Mouse (Mus musculus): ENCODE results near the gene Fmnl2. TPM values are rescaled to one million over a fixed set of nuclear protein-coding genes. Genes with fewer than 3 reads are reported as not detected.

Fmnl2 gene
- polyA plus RNA-seq, 1 experiment = 1.3 TPM

GRCm38 (mm10) chr2:52952202-52952730 is 94.6 kb downstream of the Fmnl2 start:
- H3K4me1 ChIP-seq (ENCODE audit: control insufficient read depth, insufficient read depth, low read length) = peaks cover 3% of the 10 kb centered on the region; the same call in 1 of the 2 replicates
- TF ChIP-seq CTCF (IDR thresholded peaks at IDR 0.05; ENCODE audit: control insufficient read depth, insufficient read depth, insufficient replicate concordance, low read depth, low read length) = no peak
- no peaks in the 10 kb centered on the region for H3K27me3 ChIP-seq (ENCODE audit: control insufficient read depth, insufficient read depth, low read length)
- no peaks in the 10 kb centered on the region for H3K36me3 ChIP-seq (ENCODE audit: control insufficient read depth, insufficient read depth, low read length)
- H3K4me3 ChIP-seq (ENCODE audit: control insufficient read depth, low read depth, low read length) = no peak overlapping the region
- no peak overlapping the region for H3K27ac ChIP-seq (ENCODE audit: control insufficient read depth, insufficient read depth, low read depth, low read length)

DNA sequence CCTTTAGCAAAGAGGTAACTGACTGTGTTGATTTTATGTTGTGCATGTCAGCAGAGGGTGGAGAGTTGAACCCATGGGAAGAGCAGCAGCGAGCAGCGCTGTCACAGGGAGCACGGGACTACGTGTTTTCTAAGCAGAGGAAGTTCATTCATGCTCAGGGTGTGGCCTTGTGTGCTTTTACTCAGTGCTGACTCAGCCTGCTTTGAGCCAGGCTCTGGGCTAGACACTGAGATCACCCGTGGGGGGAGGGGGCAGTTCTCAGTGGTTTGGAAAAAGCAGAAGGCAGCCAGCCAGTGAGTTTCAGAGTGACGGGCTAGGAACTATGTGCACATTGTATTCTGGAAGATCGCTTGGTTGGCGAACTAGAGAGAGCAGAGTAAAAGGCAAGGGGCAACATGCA is 97.4 kb downstream of the Fmnl2 start:
- Histone ChIP-seq H3K4me3 (ENCODE audit: control insufficient read depth, low read depth, low read length) (no peak overlapping the region), H3K4me1 (ENCODE audit: control insufficient read depth, insufficient read depth, low read length) (peaks cover 11% of the 10 kb centered on the region), H3K36me3 (ENCODE audit: control insufficient read depth, insufficient read depth, low read length) (no peaks in the 10 kb centered on the region), H3K27me3 (ENCODE audit: control insufficient read depth, insufficient read depth, low read length) (no peaks in the 10 kb centered on the region), H3K27ac (ENCODE audit: control insufficient read depth, insufficient read depth, low read depth, low read length) (no peak overlapping the region)
- TF ChIP-seq CTCF (IDR thresholded peaks at IDR 0.05; ENCODE audit: control insufficient read depth, insufficient read depth, insufficient replicate concordance, low read depth, low read length) (no peak), POLR2A (IDR thresholded peaks at IDR 0.05; ENCODE audit: control insufficient read depth, low read depth, low read length) (no peak)

DNA sequence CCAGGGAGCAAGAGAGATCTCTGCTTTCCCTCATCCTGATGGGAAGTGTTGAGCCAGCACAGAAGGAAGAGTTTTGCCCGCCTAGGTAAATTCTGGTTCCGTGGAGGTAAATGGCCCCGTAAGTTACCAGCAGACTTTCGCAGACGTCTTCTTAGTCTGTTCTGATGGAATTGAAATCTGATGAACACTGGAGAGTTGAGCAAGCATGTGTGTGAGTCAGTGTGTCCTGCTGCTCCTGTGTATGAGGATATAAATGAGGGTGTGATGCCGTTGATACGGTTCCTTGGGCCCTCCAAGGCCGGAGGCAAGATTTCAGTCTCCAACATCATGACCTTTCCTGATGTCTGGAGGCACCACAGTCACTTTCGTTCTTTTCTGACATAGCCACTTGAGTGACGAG is 98.2 kb downstream of the Fmnl2 start:
- no peaks in the 10 kb centered on the region for H3K36me3 ChIP-seq (ENCODE audit: control insufficient read depth, insufficient read depth, low read length)
- TF ChIP-seq POLR2A (IDR thresholded peaks at IDR 0.05; ENCODE audit: control insufficient read depth, low read depth, low read length) = no peak
- TF ChIP-seq CTCF (IDR thresholded peaks at IDR 0.05; ENCODE audit: control insufficient read depth, insufficient read depth, insufficient replicate concordance, low read depth, low read length) = no peak
- no peak overlapping the region for H3K27ac ChIP-seq (ENCODE audit: control insufficient read depth, insufficient read depth, low read depth, low read length)
- no peaks in the 10 kb centered on the region for H3K27me3 ChIP-seq (ENCODE audit: control insufficient read depth, insufficient read depth, low read length)
- H3K4me3 ChIP-seq (ENCODE audit: control insufficient read depth, low read depth, low read length) = no peak overlapping the region
- H3K4me1 ChIP-seq (ENCODE audit: control insufficient read depth, insufficient read depth, low read length) = peaks cover 11% of the 10 kb centered on the region

GRCm38 (mm10) chr2:52957771-52958534 is 100.3 kb downstream of the Fmnl2 start:
- Histone ChIP-seq H3K4me1 (ENCODE audit: control insufficient read depth, insufficient read depth, low read length) (peaks cover 11% of the 10 kb centered on the region), H3K27ac (ENCODE audit: control insufficient read depth, insufficient read depth, low read depth, low read length) (no peak overlapping the region), H3K36me3 (ENCODE audit: control insufficient read depth, insufficient read depth, low read length) (no peaks in the 10 kb centered on the region), H3K27me3 (ENCODE audit: control insufficient read depth, insufficient read depth, low read length) (no peaks in the 10 kb centered on the region), H3K4me3 (ENCODE audit: control insufficient read depth, low read depth, low read length) (no peak overlapping the region)
- no peak for TF ChIP-seq CTCF (IDR thresholded peaks at IDR 0.05; ENCODE audit: control insufficient read depth, insufficient read depth, insufficient replicate concordance, low read depth, low read length)
- TF ChIP-seq POLR2A (IDR thresholded peaks at IDR 0.05; ENCODE audit: control insufficient read depth, low read depth, low read length) = no peak

GRCm38 (mm10) chr2:52958535-52959290 is 101.1 kb downstream of the Fmnl2 start:
- TF ChIP-seq CTCF (IDR thresholded peaks at IDR 0.05; ENCODE audit: control insufficient read depth, insufficient read depth, insufficient replicate concordance, low read depth, low read length) = no peak
- TF ChIP-seq POLR2A (IDR thresholded peaks at IDR 0.05; ENCODE audit: control insufficient read depth, low read depth, low read length) = no peak
- peaks cover 11% of the 10 kb centered on the region for H3K4me1 ChIP-seq (ENCODE audit: control insufficient read depth, insufficient read depth, low read length)

GRCm38 (mm10) chr2:52959291-52959621 is 101.6 kb downstream of the Fmnl2 start:
- H3K36me3 ChIP-seq (ENCODE audit: control insufficient read depth, insufficient read depth, low read length) = no peaks in the 10 kb centered on the region
- H3K4me1 ChIP-seq (ENCODE audit: control insufficient read depth, insufficient read depth, low read length) = peaks cover 11% of the 10 kb centered on the region
- H3K4me3 ChIP-seq (ENCODE audit: control insufficient read depth, low read depth, low read length) = no peak overlapping the region
- TF ChIP-seq POLR2A (IDR thresholded peaks at IDR 0.05; ENCODE audit: control insufficient read depth, low read depth, low read length) = no peak
- no peak for TF ChIP-seq CTCF (IDR thresholded peaks at IDR 0.05; ENCODE audit: control insufficient read depth, insufficient read depth, insufficient replicate concordance, low read depth, low read length)
- peak overlapping the region; percentile 32 for H3K27ac ChIP-seq (ENCODE audit: control insufficient read depth, insufficient read depth, low read depth, low read length)
- H3K27me3 ChIP-seq (ENCODE audit: control insufficient read depth, insufficient read depth, low read length) = no peaks in the 10 kb centered on the region

More at GRCm38 (mm10) chr2:52958535-52959290, 101.1 kb downstream of the Fmnl2 start:
- H3K27me3 ChIP-seq (ENCODE audit: control insufficient read depth, insufficient read depth, low read length) = no peaks in the 10 kb centered on the region
- no peaks in the 10 kb centered on the region for H3K36me3 ChIP-seq (ENCODE audit: control insufficient read depth, insufficient read depth, low read length)
- peak overlapping the region; percentile 32 for H3K27ac ChIP-seq (ENCODE audit: control insufficient read depth, insufficient read depth, low read depth, low read length)
- no peak overlapping the region for H3K4me3 ChIP-seq (ENCODE audit: control insufficient read depth, low read depth, low read length)

GRCm38 (mm10) chr2:52959982-52960381 is 102.3 kb downstream of the Fmnl2 start:
- Histone ChIP-seq H3K27me3 (ENCODE audit: control insufficient read depth, insufficient read depth, low read length) (no peaks in the 10 kb centered on the region), H3K4me1 (ENCODE audit: control insufficient read depth, insufficient read depth, low read length) (peaks cover 11% of the 10 kb centered on the region), H3K36me3 (ENCODE audit: control insufficient read depth, insufficient read depth, low read length) (no peaks in the 10 kb centered on the region), H3K27ac (ENCODE audit: control insufficient read depth, insufficient read depth, low read depth, low read length) (no peak overlapping the region), H3K4me3 (ENCODE audit: control insufficient read depth, low read depth, low read length) (no peak overlapping the region)
- no peak for TF ChIP-seq POLR2A (IDR thresholded peaks at IDR 0.05; ENCODE audit: control insufficient read depth, low read depth, low read length)
- TF ChIP-seq CTCF (IDR thresholded peaks at IDR 0.05; ENCODE audit: control insufficient read depth, insufficient read depth, insufficient replicate concordance, low read depth, low read length) = no peak

Measured in testis, adult 2 months (tissue).